Mouse (Mus musculus) layer of hippocampus, postnatal 14 days (tissue): ENCODE data around the gene Fam89b. TPM values are rescaled to one million over a fixed set of nuclear protein-coding genes. Genes with fewer than 3 reads are reported as not detected.
"Not testable (repeated sequence)": the region's sequence is repeated elsewhere in the genome, so short reads cannot be mapped to it uniquely, and the experiment has no call there.

Experiments used
- DNase-seq, 2 experiments: peaks; one replicate each; pipeline ENCODE4 v3.0.0; 2021 to 2022; ENCODE audit warnings: low spot score in 2 of 2, mixed read lengths in 1 of 2
- total RNA-seq, 2 experiments: library from RNA; stranded (reverse); gene quantifications; 2 replicates each; pipeline ENCODE4 v1.2.3; 2021

Gene Fam89b
- total RNA-seq, 2 experiments from 2014 or later: 32.1 to 41.1 TPM

GRCm38 (mm10) chr19:5713255-5713654 is 16.2 kb downstream of the Fam89b start:
- no peak for DNase-seq

- DNase-seq: no peak
Measured at GRCm38 (mm10) chr19:5711907-5712460, 17.5 kb downstream of the Fam89b start.

- peak; percentile 52 to 78 for DNase-seq
Measured at GRCm38 (mm10) chr19:5711218-5711617, 18.2 kb downstream of the Fam89b start.

GRCm38 (mm10) chr19:5710581-5710980 is 18.9 kb downstream of the Fam89b start:
- DNase-seq: no peak

GRCm38 (mm10) chr19:5710068-5710467 is 19.4 kb downstream of the Fam89b start:
- no peak for DNase-seq

- DNase-seq: no peak
Measured at GRCm38 (mm10) chr19:5704801-5705571, 24.5 kb downstream of the Fam89b start.

GRCm38 (mm10) chr19:5704163-5704800 is 25.2 kb downstream of the Fam89b start, which contains the start of gene Kcnk7:
Gene Kcnk7 (plus strand): TSS chr19:5704367.
- no peak for DNase-seq

- no peak for DNase-seq
Measured at GRCm38 (mm10) chr19:5695849-5696462, 33.5 kb downstream of the Fam89b start.

- no peak for DNase-seq
Measured at GRCm38 (mm10) chr19:5693801-5694200, 35.7 kb downstream of the Fam89b start.

- DNase-seq: no peak
Measured at GRCm38 (mm10) chr19:5692913-5693396, 36.5 kb downstream of the Fam89b start.

- DNase-seq: no peak
Measured at GRCm38 (mm10) chr19:5692086-5692912, 37.2 kb downstream of the Fam89b start.

GRCm38 (mm10) chr19:5691601-5692000 is 37.9 kb downstream of the Fam89b start:
- DNase-seq: no peak

- DNase-seq: peak in 1 of 2 experiments; percentile 22
Measured at GRCm38 (mm10) chr19:5690343-5690735, 39.1 kb downstream of the Fam89b start.

- DNase-seq: peak; percentile 63 to 70
Measured at GRCm38 (mm10) chr19:5689565-5690342, 39.7 kb downstream of the Fam89b start.

- no peak for DNase-seq
Measured at GRCm38 (mm10) chr19:5689088-5689428, 40.4 kb downstream of the Fam89b start.

GRCm38 (mm10) chr19:5688200-5689087 is 41.0 kb downstream of the Fam89b start, which contains the start of the genes Map3k11 and Pcnx3:
Gene Map3k11 (plus strand): TSS chr19:5688742.
Gene Pcnx3 (minus strand): TSS chr19:5688908.
- peak; percentile 98 to 99 for DNase-seq

- no peak for DNase-seq
Measured at GRCm38 (mm10) chr19:5687738-5688137, 41.7 kb downstream of the Fam89b start.

GRCm38 (mm10) chr19:5686954-5687353 is 42.5 kb downstream of the Fam89b start:
- DNase-seq: not testable (repeated sequence)

GRCm38 (mm10) chr19:5686437-5686836 is 43.0 kb downstream of the Fam89b start:
- DNase-seq: no peak
